Mouse (Mus musculus) T-helper 2 cell (primary cell): ENCODE results near the gene Gatad2a.

Experiments
- in situ Hi-C: fragments of 300-600 bp; cut with MboI, MseI; formaldehyde crosslinking; loops from one replicate; pipeline ENCODE4 v1.15.1; 2025; ENCODE audit warnings: high pct_unique_total_duplicates

Gatad2a gene

DNA sequence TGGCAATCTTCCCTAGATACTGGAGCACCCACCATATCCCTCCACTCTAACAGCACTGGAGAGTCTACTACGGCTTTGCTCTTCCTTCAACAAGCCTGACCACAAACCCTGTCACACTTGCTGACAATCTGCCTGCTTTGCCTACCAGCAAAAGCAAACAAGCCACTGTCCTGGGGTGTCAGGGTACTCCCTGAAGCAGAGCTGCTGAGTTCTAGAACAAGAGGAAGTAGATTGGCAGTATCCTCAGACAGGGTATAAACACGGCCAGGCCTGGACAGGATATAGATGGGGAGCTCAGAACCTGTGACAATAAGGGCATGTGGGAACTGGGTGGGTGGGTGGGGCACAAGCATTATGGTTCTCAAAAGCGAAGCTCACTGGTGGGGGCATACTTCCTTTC lies 58.7 kb downstream of the Gatad2a start:
- in situ Hi-C loops, result no loop called here

GRCm38 (mm10) chr8:69936050-69936794 lies 60.0 kb downstream of the Gatad2a start:
- in situ Hi-C loops, result no loop called here

DNA sequence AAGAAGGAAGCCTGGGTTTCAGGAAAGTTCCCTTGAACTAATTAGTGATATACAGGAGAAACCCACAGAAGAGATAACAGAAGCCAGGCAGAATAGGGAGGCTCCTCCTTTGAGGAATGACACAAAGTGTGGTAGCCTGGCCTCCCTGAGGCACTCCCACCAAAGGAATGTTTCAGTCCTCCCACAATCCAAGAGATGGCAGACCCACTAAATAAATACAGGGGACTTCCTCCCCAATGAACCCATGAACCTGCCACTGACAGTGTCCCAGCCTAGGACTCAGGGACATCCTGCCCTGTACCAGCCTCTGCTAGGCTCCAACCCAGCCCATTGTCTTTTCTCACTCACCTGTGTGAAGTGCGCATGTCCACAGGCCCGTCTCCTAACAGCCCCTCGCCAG lies 60.8 kb downstream of the Gatad2a start:
- in situ Hi-C loops, result no loop called here

DNA sequence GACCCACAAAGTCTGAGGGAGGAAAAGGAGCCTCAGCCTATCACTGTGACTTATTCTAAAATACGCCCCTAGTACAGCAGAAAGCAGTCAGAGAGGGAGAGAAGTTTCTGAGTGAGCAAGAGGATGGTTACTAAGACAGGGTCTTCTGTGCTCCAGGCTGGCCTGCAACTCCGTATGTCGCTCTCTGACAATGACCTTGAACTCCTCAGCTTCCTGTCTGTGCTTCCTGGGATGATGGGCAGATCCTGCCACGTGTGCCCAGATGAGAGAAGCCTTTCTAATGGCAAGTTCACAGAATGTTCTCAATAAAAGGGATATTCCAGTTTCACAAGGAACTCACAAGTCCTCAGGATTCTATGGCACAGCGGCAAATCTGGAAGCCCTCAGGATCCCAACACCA lies 61.6 kb downstream of the Gatad2a start:
- in situ Hi-C loops, result no loop called here

DNA sequence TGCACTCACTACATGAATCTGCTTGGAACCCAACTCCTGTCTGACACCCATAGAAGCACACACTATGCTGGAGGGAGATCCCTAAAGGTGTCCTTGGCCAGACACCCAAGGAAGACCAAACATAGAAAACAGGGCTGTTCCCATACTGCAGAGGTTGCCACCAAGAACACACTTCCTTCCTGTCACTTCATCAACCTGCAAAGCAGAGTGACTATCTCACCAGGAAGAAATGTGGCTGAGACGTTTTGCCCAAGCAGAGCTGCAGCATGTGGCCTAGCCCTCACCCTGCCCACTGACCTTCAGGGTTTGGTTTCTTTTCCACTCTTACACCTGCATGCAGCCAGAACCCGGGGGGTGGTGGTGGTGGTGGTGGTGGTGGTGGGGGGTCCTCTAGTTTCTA lies 62.4 kb downstream of the Gatad2a start:
- in situ Hi-C loops, result no loop called here

DNA sequence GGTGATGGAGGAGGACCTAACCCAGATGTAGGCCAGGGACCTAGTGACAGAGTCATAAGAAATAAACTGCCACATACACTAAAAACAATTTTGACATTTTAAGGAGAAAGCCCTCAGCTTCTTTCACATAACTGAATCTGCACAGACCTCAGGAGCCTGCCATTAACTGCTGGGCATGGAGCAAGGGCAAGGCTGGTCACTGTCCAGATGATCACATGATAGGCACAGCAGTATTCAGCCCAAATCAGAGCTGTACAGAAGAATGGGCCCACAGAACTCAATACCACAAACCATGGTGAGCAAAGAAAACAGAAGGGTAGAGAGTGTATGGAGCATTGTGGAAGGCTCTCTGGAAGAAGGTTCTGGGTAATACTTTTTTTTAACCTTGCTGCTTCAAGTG lies 69.3 kb downstream of the Gatad2a start:
- in situ Hi-C loops, result no loop called here

DNA sequence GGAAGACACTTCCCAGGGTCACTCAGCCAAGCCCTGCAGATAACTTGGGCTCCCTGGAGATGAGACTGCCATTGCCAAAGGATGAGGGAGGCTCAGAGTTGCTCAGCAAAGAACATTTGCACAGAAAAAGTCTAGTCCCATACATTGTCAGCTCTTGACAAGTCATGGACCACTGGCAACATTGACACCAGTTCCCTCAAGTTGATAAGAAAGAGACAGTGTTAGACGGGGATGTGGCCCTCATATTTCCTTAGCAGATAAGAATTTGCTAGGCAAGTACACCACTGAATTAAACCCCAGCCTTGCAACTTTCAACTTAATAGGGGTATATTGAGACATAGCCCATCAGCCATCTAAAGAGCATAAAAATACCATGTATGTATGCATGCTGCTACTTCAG lies 72.2 kb downstream of the Gatad2a start:
- in situ Hi-C loops, result loop anchor here (25.0 kb wide), 1 partner anchor 238 kb away; the partner anchor contains the start of gene Tmem161a

- in situ Hi-C loops, result loop anchor here (25.0 kb wide), 1 partner anchor 241 kb away; the partner anchor contains the start of gene Tmem161a
Observed at GRCm38 (mm10) chr8:69921141-69921540, 75.0 kb downstream of the Gatad2a start.

DNA sequence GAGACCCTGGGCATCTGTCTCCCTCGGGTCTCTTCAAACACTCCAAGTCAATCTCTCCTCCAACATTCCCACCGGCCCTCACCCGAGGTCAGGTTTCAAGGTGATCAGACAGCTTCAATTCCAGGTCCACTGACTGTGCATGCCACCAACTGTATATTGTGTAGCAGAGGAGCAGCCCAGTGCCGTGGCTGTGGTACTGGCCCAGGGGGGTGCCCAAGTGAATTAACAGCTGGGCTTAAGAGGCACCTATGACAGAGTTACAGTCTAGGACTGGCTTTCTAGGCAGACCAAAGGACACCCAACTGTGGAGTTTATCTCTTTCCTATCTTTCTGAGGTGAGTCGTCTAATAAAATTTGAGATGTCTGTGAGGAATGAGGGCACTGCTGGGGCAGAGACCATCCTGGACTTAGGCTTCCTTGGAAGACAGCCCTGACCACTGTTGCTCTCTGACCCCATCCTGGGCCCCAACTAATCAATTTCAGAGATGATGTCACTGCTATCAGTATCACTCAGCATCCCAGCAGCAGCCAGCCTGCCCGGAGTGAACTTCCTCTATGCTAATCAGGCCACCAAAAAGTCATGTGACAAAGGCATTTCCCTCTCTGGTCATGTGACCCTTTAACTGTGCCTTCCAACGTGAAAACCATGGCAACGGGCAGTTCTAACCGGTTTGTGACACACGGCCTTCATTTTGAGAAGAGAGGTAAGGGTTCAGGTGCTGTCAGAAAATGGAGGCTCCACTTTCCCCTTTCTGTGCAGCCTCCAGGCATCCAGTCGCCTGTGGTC lies 76.1 kb downstream of the Gatad2a start:
- in situ Hi-C loops, result loop anchor here (5.0 to 25.0 kb wide), 2 partner anchors 82 to 242 kb away; partner anchors contain the start of gene Tmem161a

DNA sequence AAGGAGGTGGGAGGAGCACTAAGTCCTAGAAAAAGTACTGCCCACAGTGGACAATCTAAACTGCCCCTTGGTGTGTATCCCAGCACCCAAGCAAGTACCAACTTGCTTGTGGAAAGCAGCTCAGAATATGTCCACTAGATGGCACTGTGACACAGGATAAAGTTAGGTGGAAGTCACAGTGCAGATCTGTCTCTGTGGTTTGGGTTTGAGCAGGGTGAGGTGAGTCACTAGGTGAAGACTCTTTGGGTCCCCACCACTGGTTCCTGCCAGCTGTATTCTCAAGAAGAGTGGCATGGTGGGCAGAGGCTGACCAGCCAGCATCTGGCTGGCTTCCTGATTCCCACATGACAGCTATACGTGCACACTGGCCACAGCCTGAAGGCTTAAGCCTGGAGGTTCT lies 77.2 kb downstream of the Gatad2a start:
- in situ Hi-C loops, result loop anchor here (5.0 to 25.0 kb wide), 2 partner anchors 83 to 243 kb away; partner anchors contain the start of gene Tmem161a

- in situ Hi-C loops, result loop anchor here (5.0 to 25.0 kb wide), 2 partner anchors 84 to 244 kb away; partner anchors contain the start of gene Tmem161a
Observed at GRCm38 (mm10) chr8:69918506-69918905, 77.7 kb downstream of the Gatad2a start.

DNA sequence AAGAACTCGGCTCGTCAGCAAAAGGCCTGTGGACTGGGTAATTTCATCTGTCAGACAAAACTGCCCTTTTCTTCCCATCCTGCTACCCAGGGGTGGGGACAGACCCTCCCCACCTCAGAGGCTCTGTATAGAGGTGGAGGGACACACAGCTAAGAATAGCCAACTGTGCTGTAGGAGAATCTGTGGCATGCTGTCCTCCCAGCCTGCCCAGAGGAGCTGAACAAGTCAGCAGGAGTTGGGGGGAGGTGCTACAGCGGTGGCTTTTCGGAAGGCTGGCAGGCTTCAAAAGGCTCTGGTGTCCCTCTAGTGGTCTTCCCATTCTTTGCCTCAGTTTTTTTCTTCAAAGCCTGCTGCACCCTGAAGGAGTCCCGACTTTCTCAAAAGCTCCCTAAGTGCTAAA lies 80.4 kb downstream of the Gatad2a start:
- in situ Hi-C loops, result loop anchor here (5.0 to 25.0 kb wide), 2 partner anchors 87 to 247 kb away; partner anchors contain the start of gene Tmem161a

GRCm38 (mm10) chr8:69914526-69914925 lies 81.7 kb downstream of the Gatad2a start:
- in situ Hi-C loops, result loop anchor here (25.0 kb wide), 1 partner anchor 248 kb away; the partner anchor contains the start of gene Tmem161a

- in situ Hi-C loops, result loop anchor here (25.0 kb wide), 1 partner anchor 250 kb away; the partner anchor contains the start of gene Tmem161a
Observed at GRCm38 (mm10) chr8:69912478-69913074, 83.6 kb downstream of the Gatad2a start.

DNA sequence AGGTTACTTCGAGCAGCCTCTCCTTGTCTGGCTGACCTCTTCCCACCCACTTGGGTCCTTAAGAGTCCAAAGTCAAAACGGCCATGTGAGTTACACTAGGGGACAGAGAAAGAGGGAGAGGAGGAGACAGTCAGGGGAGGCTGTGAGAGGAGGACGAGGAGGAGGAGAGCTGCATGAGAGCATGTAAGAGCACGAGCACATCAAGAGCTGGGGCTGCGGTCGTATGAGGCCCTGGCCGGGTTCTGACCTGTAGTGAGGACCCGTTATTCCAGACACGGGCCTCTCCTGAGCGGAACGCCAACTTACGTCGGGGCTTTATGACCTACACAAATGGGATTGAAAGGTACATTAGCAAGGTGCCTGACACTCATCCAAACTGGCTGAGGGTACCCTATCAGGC lies 84.3 kb downstream of the Gatad2a start:
- in situ Hi-C loops, result loop anchor here (25.0 kb wide), 1 partner anchor 250 kb away; the partner anchor contains the start of gene Tmem161a

GRCm38 (mm10) chr8:69907106-69907505 lies 89.1 kb downstream of the Gatad2a start:
- in situ Hi-C loops, result loop anchor here (25.0 kb wide), 1 partner anchor 255 kb away; the partner anchor contains the start of gene Tmem161a

GRCm38 (mm10) chr8:69906260-69906659 lies 89.9 kb downstream of the Gatad2a start:
- in situ Hi-C loops, result loop anchor here (25.0 kb wide), 1 partner anchor 256 kb away; the partner anchor contains the start of gene Tmem161a

DNA sequence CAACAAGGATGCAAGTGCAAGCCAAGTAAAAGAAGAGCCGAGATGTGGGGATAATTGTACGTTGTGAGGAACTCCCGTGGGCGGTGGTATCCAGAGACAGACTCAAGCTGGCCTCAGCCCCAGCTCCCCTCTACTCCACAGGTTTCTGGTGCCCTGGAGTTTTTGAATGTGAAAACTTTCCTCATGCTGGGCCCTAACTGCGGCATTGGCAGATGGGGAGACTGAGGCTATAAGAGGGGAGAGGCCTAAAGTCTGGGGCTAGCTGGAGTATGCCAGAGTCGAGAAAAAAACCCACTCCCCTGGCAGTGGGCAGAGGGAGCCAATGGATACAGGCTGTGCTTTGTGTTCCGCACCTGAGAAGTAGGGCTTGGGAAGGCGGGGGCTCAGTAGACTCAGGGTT lies 92.1 kb downstream of the Gatad2a start:
- in situ Hi-C loops, result loop anchor here (25.0 kb wide), 1 partner anchor 258 kb away; the partner anchor contains the start of gene Tmem161a

GRCm38 (mm10) chr8:69903063-69903542 lies 93.1 kb downstream of the Gatad2a start:
- in situ Hi-C loops, result loop anchor here (25.0 kb wide), 1 partner anchor 259 kb away; the partner anchor contains the start of gene Tmem161a

GRCm38 (mm10) chr8:69902163-69903062 lies 93.8 kb downstream of the Gatad2a start, which contains the start of the genes Tssk6, Ndufa13 and Yjefn3:
Gene Tssk6, plus strand, starts transcription at chr8:69902184.
Gene Ndufa13, minus strand, starts transcription at chr8:69902558.
Gene Yjefn3, minus strand, starts transcription at chr8:69902712.
- in situ Hi-C loops, result loop anchor here (25.0 kb wide), 1 partner anchor 260 kb away; the partner anchor contains the start of gene Tmem161a
